Mouse (Mus musculus) heart, embryonic 13.5 days (tissue): ENCODE data around the gene Map7. TPM values are rescaled to one million over a fixed set of nuclear protein-coding genes. Genes with fewer than 3 reads are reported as not detected.
A peak's percentile ranks its signal among the peaks of the same experiment; 100 is the strongest.

ENCODE experiments used
- ATAC-seq: fragments of 200-750 bp; cut with Nextera tagmentation; 2 replicates; pipeline ENCODE4 v1.8.0; 2017; ENCODE audit warnings: moderate TSS enrichment; ENCODE audit not compliant: insufficient number of reproducible peaks, low FRiP score, low TSS enrichment; ENCODE audit errors: extremely low read depth
- H3K27ac ChIP-seq: fragments of 300-500 bp; sonication (generic); replicated peaks from 2 replicates; pipeline ENCODE4 v1.5.1; 2015; ENCODE audit warnings: moderate library complexity, mild to moderate bottlenecking, inconsistent platforms
- H3K27me3 ChIP-seq: fragments of 300-500 bp; sonication (generic); replicated peaks from 2 replicates; pipeline ENCODE4 v1.6.1; 2015; ENCODE audit warnings: mild to moderate bottlenecking, inconsistent platforms
- H3K36me3 ChIP-seq: fragments of 300-500 bp; sonication (generic); 2 replicates; pipeline ENCODE4 v1.6.1; 2015; ENCODE audit warnings: mild to moderate bottlenecking, inconsistent platforms
- H3K4me1 ChIP-seq: fragments of 300-500 bp; sonication (generic); 2 replicates; pipeline ENCODE4 v1.6.1; 2015; ENCODE audit warnings: inconsistent platforms
- H3K4me2 ChIP-seq: fragments of 300-500 bp; sonication (generic); 2 replicates; pipeline ENCODE4 v1.6.1; 2015; ENCODE audit warnings: inconsistent platforms, mild to moderate bottlenecking, moderate library complexity
- H3K4me3 ChIP-seq: fragments of 300-500 bp; sonication (generic); 2 replicates; pipeline ENCODE4 v1.5.1; 2015; ENCODE audit warnings: moderate library complexity, mild to moderate bottlenecking, inconsistent platforms
- H3K9ac ChIP-seq: fragments of 300-500 bp; sonication (generic); 2 replicates; pipeline ENCODE4 v1.6.1; 2015; ENCODE audit warnings: inconsistent platforms, mild to moderate bottlenecking, moderate library complexity
- H3K9me3 ChIP-seq: fragments of 300-500 bp; sonication (generic); 2 replicates; pipeline ENCODE4 v1.6.1; 2016; ENCODE audit warnings: inconsistent platforms
- WGBS: fragments of 180-500 bp; shearing (Covaris S2); methylation state at CpG from one replicate; pipeline ENCODE4 v1.1.7; 2015; ENCODE audit warnings: mixed read lengths; 5-methylcytosine and 5-hydroxymethylcytosine counted together
- polyA plus RNA-seq: library from polyadenylated mRNA; unstranded; fragments of >200 nt; fragmentation: Nextera tagmentation; extraction: Ambion mirVana; gene quantifications from 2 replicates; pipeline ENCODE4 v1.2.1, GENCODE M21; 2015

The Map7 gene
- polyA plus RNA-seq, 1 experiment from 2014 or later = 5.9 TPM

GRCm38 (mm10) chr10:20267032-20267431 is 118.8 kb downstream of the Map7 start:
- no peak for ATAC-seq
- no peak overlapping the region for H3K4me3 ChIP-seq
- H3K27ac ChIP-seq = no peak overlapping the region
- 67% methylated on average over 10 of the region's 10 CpGs for WGBS
- no peak overlapping the region for H3K9ac ChIP-seq
- H3K4me2 ChIP-seq = no peak overlapping the region
- H3K4me1 ChIP-seq = 0 out of 2 replicates have a peak, but pooled peaks cover 8% of the 10 kb centered on the region
- peaks cover 3% of the 10 kb centered on the region; the same call in 1 of the 2 replicates for H3K36me3 ChIP-seq
- H3K27me3 ChIP-seq = no peaks in the 10 kb centered on the region
- H3K9me3 ChIP-seq = no peaks in the 10 kb centered on the region

GRCm38 (mm10) chr10:20268945-20269344 is 120.7 kb downstream of the Map7 start:
- Histone ChIP-seq H3K27ac (no peak overlapping the region), H3K4me1 (peaks cover 17% of the 10 kb centered on the region), H3K9ac (no peak overlapping the region), H3K36me3 (peaks cover 4% of the 10 kb centered on the region; the same call in 1 of the 2 replicates), H3K9me3 (no peaks in the 10 kb centered on the region), H3K4me3 (no peak overlapping the region), H3K27me3 (no peaks in the 10 kb centered on the region), H3K4me2 (no peak overlapping the region)
- 63% methylated on average over 7 of the region's 7 CpGs for WGBS
- no peak for ATAC-seq

GRCm38 (mm10) chr10:20272380-20272779 is 124.1 kb downstream of the Map7 start:
- WGBS = 83% methylated on average over 5 of the region's 5 CpGs
- peaks cover 4% of the 10 kb centered on the region; the same call in 1 of the 2 replicates for H3K36me3 ChIP-seq
- ATAC-seq = no peak

GRCm38 (mm10) chr10:20273278-20273677 is 125.0 kb downstream of the Map7 start:
- ATAC-seq = no peak
- WGBS = 57% methylated on average over 15 of the region's 15 CpGs
- H3K4me2 ChIP-seq = no peak overlapping the region
- no peak overlapping the region for H3K4me3 ChIP-seq
- H3K36me3 ChIP-seq = peaks cover 6% of the 10 kb centered on the region; the same call in 1 of the 2 replicates
- H3K9me3 ChIP-seq = no peaks in the 10 kb centered on the region
- H3K27me3 ChIP-seq = no peaks in the 10 kb centered on the region
- H3K4me1 ChIP-seq = peaks cover 17% of the 10 kb centered on the region
- no peak overlapping the region for H3K27ac ChIP-seq
- no peak overlapping the region for H3K9ac ChIP-seq

More at GRCm38 (mm10) chr10:20272380-20272779, 124.1 kb downstream of the Map7 start:
- Histone ChIP-seq H3K27me3 (no peaks in the 10 kb centered on the region), H3K4me2 (no peak overlapping the region), H3K9ac (no peak overlapping the region), H3K9me3 (no peaks in the 10 kb centered on the region), H3K27ac (no peak overlapping the region), H3K4me3 (no peak overlapping the region), H3K4me1 (peaks cover 17% of the 10 kb centered on the region)

- H3K36me3 ChIP-seq = peaks cover 8% of the 10 kb centered on the region; the same call in 1 of the 2 replicates
- no peaks in the 10 kb centered on the region for H3K27me3 ChIP-seq
- H3K9ac ChIP-seq = 0 out of 2 replicates have a peak overlapping the region, but pooled peaks have one; percentile 33
- H3K27ac ChIP-seq = peak overlapping the region; percentile 15; the same call in 1 of the 2 replicates
- H3K4me2 ChIP-seq = no peak overlapping the region
- H3K9me3 ChIP-seq = no peaks in the 10 kb centered on the region
- H3K4me1 ChIP-seq = peaks cover 17% of the 10 kb centered on the region
- 43% methylated on average over 9 of the region's 9 CpGs for WGBS
- ATAC-seq = no peak
- no peak overlapping the region for H3K4me3 ChIP-seq
Observed at GRCm38 (mm10) chr10:20274022-20274421, 125.8 kb downstream of the Map7 start.

- peaks cover 4% of the 10 kb centered on the region; the same call in 1 of the 2 replicates for H3K36me3 ChIP-seq
- H3K9me3 ChIP-seq = no peaks in the 10 kb centered on the region
- 58% methylated on average over 2 of the region's 2 CpGs for WGBS
- no peak overlapping the region for H3K27ac ChIP-seq
- no peak for ATAC-seq
- no peaks in the 10 kb centered on the region for H3K27me3 ChIP-seq
- H3K4me2 ChIP-seq = no peak overlapping the region
- H3K4me1 ChIP-seq = peaks cover 14% of the 10 kb centered on the region
- H3K4me3 ChIP-seq = no peak overlapping the region
- H3K9ac ChIP-seq = no peak overlapping the region
Observed at GRCm38 (mm10) chr10:20281456-20281855, 133.2 kb downstream of the Map7 start.

GRCm38 (mm10) chr10:20285289-20285975 is 137.2 kb downstream of the Map7 start:
- Histone ChIP-seq H3K4me2 (peak overlapping the region; percentile 41), H3K9ac (peak overlapping the region; percentile 60; the same call in 1 of the 2 replicates), H3K4me1 (peaks cover 22% of the 10 kb centered on the region), H3K27me3 (no peaks in the 10 kb centered on the region), H3K4me3 (no peak overlapping the region), H3K9me3 (no peaks in the 10 kb centered on the region), H3K36me3 (no peaks in the 10 kb centered on the region), H3K27ac (peak overlapping the region; percentile 48)
- 21% methylated on average over 10 of the region's 10 CpGs for WGBS
- ATAC-seq = peak; percentile 42

GRCm38 (mm10) chr10:20285994-20286836 is 137.9 kb downstream of the Map7 start:
- peak overlapping the region; percentile 60; the same call in 1 of the 2 replicates for H3K9ac ChIP-seq
- ATAC-seq = no peak

GRCm38 (mm10) chr10:20287369-20287768 is 139.1 kb downstream of the Map7 start:
- no peak overlapping the region for H3K4me2 ChIP-seq
- no peak for ATAC-seq
- no peak overlapping the region for H3K9ac ChIP-seq
- H3K27me3 ChIP-seq = no peaks in the 10 kb centered on the region
- peaks cover 27% of the 10 kb centered on the region for H3K4me1 ChIP-seq
- H3K9me3 ChIP-seq = no peaks in the 10 kb centered on the region
- no peaks in the 10 kb centered on the region for H3K36me3 ChIP-seq
- H3K4me3 ChIP-seq = no peak overlapping the region
- 73% methylated on average over 6 of the region's 6 CpGs for WGBS
- H3K27ac ChIP-seq = no peak overlapping the region

More at GRCm38 (mm10) chr10:20285994-20286836, 137.9 kb downstream of the Map7 start:
- H3K27ac ChIP-seq = peak overlapping the region; percentile 48
- H3K4me3 ChIP-seq = no peak overlapping the region
- H3K4me1 ChIP-seq = peaks cover 27% of the 10 kb centered on the region
- H3K27me3 ChIP-seq = no peaks in the 10 kb centered on the region
- 47% methylated on average over 15 of the region's 15 CpGs for WGBS
- H3K36me3 ChIP-seq = no peaks in the 10 kb centered on the region
- peak overlapping the region; percentile 41 for H3K4me2 ChIP-seq
- no peaks in the 10 kb centered on the region for H3K9me3 ChIP-seq

- WGBS = 17% methylated on average over 11 of the region's 11 CpGs
- Histone ChIP-seq H3K27me3 (no peaks in the 10 kb centered on the region), H3K4me1 (peaks cover 23% of the 10 kb centered on the region), H3K4me2 (peak overlapping the region; percentile 66), H3K4me3 (peak overlapping the region; percentile 36), H3K27ac (0 out of 2 replicates have a peak overlapping the region, but pooled peaks have one; percentile 1), H3K36me3 (no peaks in the 10 kb centered on the region), H3K9ac (peak overlapping the region; percentile 67), H3K9me3 (no peaks in the 10 kb centered on the region)
- ATAC-seq = no peak
Observed at GRCm38 (mm10) chr10:20290467-20290883, 142.2 kb downstream of the Map7 start.

GRCm38 (mm10) chr10:20295961-20296360 is 147.7 kb downstream of the Map7 start:
- Histone ChIP-seq H3K4me1 (peaks cover 14% of the 10 kb centered on the region), H3K36me3 (no peaks in the 10 kb centered on the region), H3K27ac (no peak overlapping the region), H3K4me3 (no peak overlapping the region), H3K4me2 (no peak overlapping the region), H3K9me3 (no peaks in the 10 kb centered on the region), H3K27me3 (no peaks in the 10 kb centered on the region), H3K9ac (no peak overlapping the region)
- no peak for ATAC-seq
- whole genome bisulfite sequencing = 62% methylated on average over 5 of the region's 5 CpGs
